Mouse (Mus musculus) layer of hippocampus, adult 9-10 months (tissue): Measurements from ENCODE around the gene Stil.

ENCODE experiments used
- DNase-seq: peaks from one replicate; pipeline ENCODE4 v3.0.0; 2022; ENCODE audit warnings: low spot score

Gene Stil

GRCm38 (mm10) chr4:115083031-115083430 is 83.1 kb downstream of the Stil start:
- no peak for DNase-seq

- DNase-seq, result no peak
Measured at GRCm38 (mm10) chr4:115085522-115086095, 85.7 kb downstream of the Stil start.

- DNase-seq, result no peak
Measured at GRCm38 (mm10) chr4:115086257-115086656, 86.3 kb downstream of the Stil start.

GRCm38 (mm10) chr4:115086763-115087415 is 86.9 kb downstream of the Stil start:
- DNase-seq, result no peak

GRCm38 (mm10) chr4:115088611-115089338 is 88.8 kb downstream of the Stil start, which contains the start of gene Pdzk1ip1:
Pdzk1ip1 (plus strand) TSS chr4:115088708.
- DNase-seq, result no peak

- DNase-seq, result no peak
Measured at GRCm38 (mm10) chr4:115090592-115090991, 90.6 kb downstream of the Stil start.

GRCm38 (mm10) chr4:115091806-115092205 is 91.8 kb downstream of the Stil start:
- no peak for DNase-seq
